Comparison of ENCODE assay signal across 26 mouse cellular contexts in genomic region chr10:117705806-117706205, GRCm38 (mm10). TPM values are rescaled to one million over a fixed set of nuclear protein-coding genes. Genes with fewer than 3 reads are reported as not detected.
"Had no signal": no experiment of that assay in that cellular context is flagged by ENCODE, and none has a peak within 500 bp of the region (broad histone marks: within the 10 kb centered on the region; RNA-seq: fewer than 3 reads in every experiment).

No protein-coding gene starts in this region.

- H3K9ac ChIP-seq: embryonic facial prominence, embryonic 12.5 days; embryonic facial prominence, embryonic 13.5 days; embryonic facial prominence, embryonic 15.5 days; forebrain, embryonic 12.5 days; forebrain, embryonic 13.5 days; forebrain, embryonic 15.5 days; forebrain, postnatal 0 days had no signal

- ATAC-seq: forebrain, embryonic 13.5 days; forebrain, embryonic 14.5 days; forebrain, embryonic 15.5 days; forebrain, embryonic 16.5 days; forebrain, postnatal 0 days had no signal

- H3K27me3 ChIP-seq: embryonic facial prominence, embryonic 12.5 days; embryonic facial prominence, embryonic 13.5 days; embryonic facial prominence, embryonic 15.5 days; forebrain, embryonic 12.5 days; forebrain, embryonic 13.5 days; forebrain, embryonic 15.5 days had no signal

- H3K4me3 ChIP-seq: embryonic facial prominence, embryonic 10.5 days; embryonic facial prominence, embryonic 12.5 days; embryonic facial prominence, embryonic 13.5 days; embryonic facial prominence, embryonic 15.5 days; erythroblast, embryonic 14.5 days; forebrain, embryonic 10.5 days; forebrain, embryonic 12.5 days; forebrain, embryonic 13.5 days; forebrain, embryonic 15.5 days; gastrocnemius, adult 2 months; heart, adult 2 months had no signal

- H3K9me3 ChIP-seq: embryonic facial prominence, embryonic 10.5 days; embryonic facial prominence, embryonic 12.5 days; embryonic facial prominence, embryonic 13.5 days; embryonic facial prominence, embryonic 15.5 days; forebrain, embryonic 10.5 days; forebrain, embryonic 12.5 days; forebrain, embryonic 13.5 days; forebrain, embryonic 15.5 days had no signal

- H3K27ac ChIP-seq: embryonic facial prominence, embryonic 10.5 days; embryonic facial prominence, embryonic 12.5 days; embryonic facial prominence, embryonic 13.5 days; embryonic facial prominence, embryonic 15.5 days; forebrain, embryonic 10.5 days; forebrain, embryonic 12.5 days; forebrain, embryonic 13.5 days; forebrain, embryonic 15.5 days had no signal

- DNase-seq: cerebellum, adult 9-10 months; cerebellum, adult 9-11 months; cerebellum, postnatal 10 days; cerebellum, postnatal 14 days; cerebellum, postnatal 25 days; cerebellum, postnatal 36 days; embryo, embryonic 11 days; forebrain, postnatal 0 days; gastrocnemius, adult 2 months; gastrocnemius, postnatal 10 days; gastrocnemius, postnatal 14 days; gastrocnemius, postnatal 25 days; gastrocnemius, postnatal 36 days; heart, adult 18-20 months; heart, adult 2 months had no signal

- H3K4me2 ChIP-seq: embryonic facial prominence, embryonic 12.5 days; embryonic facial prominence, embryonic 13.5 days; embryonic facial prominence, embryonic 15.5 days; forebrain, embryonic 12.5 days; forebrain, embryonic 13.5 days; forebrain, embryonic 15.5 days had no signal

RNA-seq across cellular contexts. Expression of gene Slc35e3, which starts 40.4 kb away (rescaled TPM):
- polyA plus RNA-seq: erythroblast, embryonic 14.5 days had no signal
